Mouse (Mus musculus) MEL (cell line): ENCODE results near the gene Lrp10.

Experiments
- CTCF ChIP-seq, 3 experiments: IDR thresholded peaks in 2 of 3; conservative IDR thresholded peaks in 1 of 3; 2 replicates each; pipeline ENCODE4 v1.5.1; 2011 to 2012; ENCODE audit warnings: low read length in 3 of 3, low read depth in 2 of 3, mild to moderate bottlenecking in 2 of 3, improper control_type of control experiment in 1 of 3, inconsistent platforms in 1 of 3, mixed read lengths in 1 of 3, moderate library complexity in 1 of 3; ENCODE audit not compliant: control insufficient read depth in 1 of 3, insufficient read depth in 1 of 3, poor library complexity in 1 of 3, severe bottlenecking in 1 of 3
- E2F4 ChIP-seq: IDR thresholded peaks from 2 replicates; pipeline ENCODE4 v1.6.1; 2011; ENCODE audit warnings: low read depth, low read length, improper control_type of control experiment, borderline replicate concordance
- EP300 ChIP-seq, 2 experiments: IDR thresholded peaks; 2 replicates each; pipeline ENCODE4 v1.6.1; 2011; ENCODE audit warnings: improper control_type of control experiment in 2 of 2, low read length in 2 of 2, low read depth in 1 of 2, mild to moderate bottlenecking in 1 of 2
- HCFC1 ChIP-seq: IDR thresholded peaks from 2 replicates; pipeline ENCODE4 v1.6.1; 2012; ENCODE audit warnings: low read depth, mild to moderate bottlenecking, inconsistent platforms, low read length, improper control_type of control experiment, moderate library complexity
- MAFK ChIP-seq: IDR thresholded peaks from 2 replicates; pipeline ENCODE4 v1.6.1; 2011; ENCODE audit warnings: low read depth, mild to moderate bottlenecking, low read length, improper control_type of control experiment, borderline replicate concordance
- MAX ChIP-seq: IDR thresholded peaks from 2 replicates; pipeline ENCODE4 v1.6.1; 2011; ENCODE audit warnings: low read length, improper control_type of control experiment
- MAZ ChIP-seq: IDR thresholded peaks from 2 replicates; pipeline ENCODE4 v1.6.1; 2012; ENCODE audit warnings: low read depth, mild to moderate bottlenecking, inconsistent platforms, low read length, improper control_type of control experiment
- MYC ChIP-seq: IDR thresholded peaks from 2 replicates; pipeline ENCODE4 v1.6.1; 2011; ENCODE audit warnings: low read depth, mild to moderate bottlenecking, low read length, improper control_type of control experiment, moderate library complexity
- POLR2A ChIP-seq, 2 experiments: IDR thresholded peaks; 2 replicates each; pipeline ENCODE4 v1.6.1; 2011 to 2012; ENCODE audit warnings: low read length in 2 of 2, mild to moderate bottlenecking in 2 of 2, control low read depth in 1 of 2, improper control_type of control experiment in 1 of 2, low read depth in 1 of 2, moderate library complexity in 1 of 2; ENCODE audit not compliant: control insufficient read depth in 1 of 2, insufficient read depth in 1 of 2, poor library complexity in 1 of 2
- POLR2AphosphoS2 ChIP-seq: IDR thresholded peaks from 2 replicates; pipeline ENCODE4 v1.6.1; 2011; ENCODE audit warnings: low read length, improper control_type of control experiment
- TAL1 ChIP-seq: IDR thresholded peaks from 2 replicates; pipeline ENCODE4 v1.6.1; 2012; ENCODE audit warnings: mild to moderate bottlenecking, inconsistent platforms, low read length, moderate library complexity, mixed read lengths
- TBP ChIP-seq: IDR thresholded peaks from 2 replicates; pipeline ENCODE4 v1.8.0; 2011; ENCODE audit warnings: low read depth, low read length, improper control_type of control experiment
- UBTF ChIP-seq: IDR thresholded peaks from 2 replicates; pipeline ENCODE4 v1.6.1; 2012; ENCODE audit warnings: low read depth, mild to moderate bottlenecking, inconsistent platforms, low read length, improper control_type of control experiment, moderate library complexity, borderline replicate concordance; ENCODE audit not compliant: insufficient read depth
- ZC3H11A ChIP-seq: IDR thresholded peaks from 2 replicates; pipeline ENCODE4 v1.6.1; 2012; ENCODE audit warnings: low read depth, mild to moderate bottlenecking, inconsistent platforms, low read length, improper control_type of control experiment

GRCm38 (mm10) chr14:54429332-54430093, 34.4 kb upstream of the Lrp10 start:
- TF ChIP-seq CTCF (IDR thresholded peaks at IDR 0.05 in 2 of 3, conservative IDR thresholded peaks at IDR 0.05 in 1 of 3; ENCODE audit: control insufficient read depth in 1 of 3, insufficient read depth in 1 of 3, low read depth in 2 of 3, low read length in 3 of 3, poor library complexity in 1 of 3, severe bottlenecking in 1 of 3), result no peak
- no peak for TF ChIP-seq MAFK
- TF ChIP-seq HCFC1, result no peak
- no peak for TF ChIP-seq TAL1
- no peak for TF ChIP-seq E2F4
- TF ChIP-seq POLR2A (IDR thresholded peaks at IDR 0.05; ENCODE audit: control insufficient read depth in 1 of 2, insufficient read depth in 1 of 2, low read depth in 1 of 2, low read length in 2 of 2, poor library complexity in 1 of 2), result no peak
- TF ChIP-seq EP300 (IDR thresholded peaks at IDR 0.05; ENCODE audit: low read depth in 1 of 2, low read length in 2 of 2), result no peak
- TF ChIP-seq MAX, result no peak
- no peak for TF ChIP-seq UBTF
- TF ChIP-seq ZC3H11A, result no peak
- TF ChIP-seq TBP, result no peak
- no peak for TF ChIP-seq MAZ
- TF ChIP-seq POLR2AphosphoS2, result no peak
- TF ChIP-seq MYC, result no peak
